23 mouse cellular contexts compared by ENCODE assay signal in the genomic region with DNA sequence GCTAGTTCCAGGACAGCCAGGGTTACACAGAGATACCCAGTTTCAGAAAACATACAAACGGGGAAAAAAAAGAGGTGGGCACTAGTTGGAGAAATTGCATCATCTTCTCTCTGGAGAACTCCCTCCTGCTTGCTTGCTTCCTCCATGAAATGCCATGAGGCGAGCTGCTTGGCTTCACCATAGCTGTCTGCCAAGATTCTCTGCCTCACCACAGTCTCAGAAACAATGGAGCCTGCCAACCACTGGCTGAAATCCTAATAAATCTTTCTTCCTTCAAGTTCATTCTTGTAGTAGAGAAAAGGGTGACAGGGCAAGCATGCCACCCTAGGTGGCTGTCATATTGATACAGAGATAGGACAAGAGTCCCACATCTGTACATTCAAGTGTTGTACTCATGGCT.
"Had no signal": no experiment of that assay in that cellular context is flagged by ENCODE, and none has a peak within 500 bp of the region (broad histone marks: within the 10 kb centered on the region; RNA-seq: fewer than 3 reads in every experiment).

No protein-coding gene starts in this region.

- ATAC-seq: liver, embryonic 12.5 days; midbrain, embryonic 13.5 days; midbrain, embryonic 16.5 days had no signal

- H3K27ac ChIP-seq: kidney, embryonic 15.5 days; limb, embryonic 10.5 days; limb, embryonic 13.5 days; liver, embryonic 12.5 days; liver, embryonic 15.5 days; lung, embryonic 15.5 days; midbrain, embryonic 10.5 days; midbrain, embryonic 13.5 days; stomach, embryonic 15.5 days had no signal

- H3K9me3 ChIP-seq: kidney, embryonic 15.5 days; limb, embryonic 10.5 days; limb, embryonic 13.5 days; liver, embryonic 12.5 days; liver, embryonic 15.5 days; lung, embryonic 15.5 days; midbrain, embryonic 10.5 days; midbrain, embryonic 13.5 days; stomach, embryonic 15.5 days had no signal

- H3K36me3 ChIP-seq: kidney, embryonic 15.5 days; limb, embryonic 10.5 days; limb, embryonic 13.5 days; liver, embryonic 12.5 days; liver, embryonic 15.5 days; lung, embryonic 15.5 days; midbrain, embryonic 10.5 days; midbrain, embryonic 13.5 days; stomach, embryonic 15.5 days had no signal

- H3K27me3 ChIP-seq: kidney, embryonic 15.5 days; limb, embryonic 13.5 days; liver, embryonic 12.5 days; liver, embryonic 15.5 days; lung, embryonic 15.5 days; midbrain, embryonic 13.5 days; stomach, embryonic 15.5 days had no signal

- DNase-seq: kidney, postnatal 10 days; kidney, postnatal 36 days; liver; lung, adult 18-20 months; lung, postnatal 10 days; lung, postnatal 36 days; right cerebral cortex, adult 18-20 months; right cerebral cortex, postnatal 14 days; right cerebral cortex, postnatal 4 days; thymus, adult 18-20 months; thymus, postnatal 14 days; thymus, postnatal 4 days had no signal

- H3K4me1 ChIP-seq: limb, embryonic 10.5 days; lung, embryonic 15.5 days; midbrain, embryonic 13.5 days had no signal

- H3K4me2 ChIP-seq: kidney, embryonic 15.5 days; limb, embryonic 13.5 days; liver, embryonic 12.5 days; liver, embryonic 15.5 days; lung, embryonic 15.5 days; midbrain, embryonic 13.5 days; stomach, embryonic 15.5 days had no signal

- H3K4me3 ChIP-seq: kidney, embryonic 15.5 days; limb, embryonic 10.5 days; limb, embryonic 13.5 days; liver, embryonic 12.5 days; liver, embryonic 15.5 days; lung, embryonic 15.5 days; megakaryocyte, embryonic 14.5 days; midbrain, embryonic 10.5 days; midbrain, embryonic 13.5 days; stomach, embryonic 15.5 days had no signal

- H3K9ac ChIP-seq: kidney, embryonic 15.5 days; limb, embryonic 13.5 days; liver, embryonic 12.5 days; liver, embryonic 15.5 days; lung, embryonic 15.5 days; midbrain, embryonic 13.5 days; stomach, embryonic 15.5 days had no signal
